Mouse (Mus musculus) forelimb bud, embryonic 11.5 days (tissue): Measurements from ENCODE around the gene Pdilt.
"Not testable (repeated sequence)": the region's sequence is repeated elsewhere in the genome, so short reads cannot be mapped to it uniquely, and the experiment has no call there.

Experiments used
- DNase-seq: peaks from one replicate; pipeline ENCODE4 v3.0.0-alpha.2; 2012; ENCODE audit warnings: low read depth, low spot score

Gene Pdilt

GRCm38 (mm10) chr7:119523389-119523788 is at the start of gene Pdilt:
Gene Pdilt (minus strand): TSS chr7:119523489.
- DNase-seq, result no peak

- DNase-seq, result not testable (repeated sequence)
Measured at GRCm38 (mm10) chr7:119562476-119562875, 39.2 kb upstream of the Pdilt start.

GRCm38 (mm10) chr7:119561441-119561840 is 38.2 kb upstream of the Pdilt start:
- DNase-seq, result no peak

GRCm38 (mm10) chr7:119560452-119560835 is 37.2 kb upstream of the Pdilt start:
- no peak for DNase-seq

GRCm38 (mm10) chr7:119559789-119560451 is 36.6 kb upstream of the Pdilt start:
- no peak for DNase-seq

GRCm38 (mm10) chr7:119554040-119554439 is 30.8 kb upstream of the Pdilt start, which contains the start of gene Acsm2:
Gene Acsm2 (plus strand): TSS chr7:119554340.
- no peak for DNase-seq

GRCm38 (mm10) chr7:119550471-119551222 is 27.4 kb upstream of the Pdilt start:
- DNase-seq, result no peak

GRCm38 (mm10) chr7:119545572-119545971 is 22.3 kb upstream of the Pdilt start:
- DNase-seq, result no peak

GRCm38 (mm10) chr7:119542445-119542844 is 19.2 kb upstream of the Pdilt start:
- DNase-seq, result no peak

- DNase-seq, result no peak
Measured at GRCm38 (mm10) chr7:119534389-119534788, 11.1 kb upstream of the Pdilt start.

- no peak for DNase-seq
Measured at GRCm38 (mm10) chr7:119532924-119533323, 9.6 kb upstream of the Pdilt start.

GRCm38 (mm10) chr7:119528617-119529016 is 5.3 kb upstream of the Pdilt start:
- no peak for DNase-seq

- no peak for DNase-seq
Measured at GRCm38 (mm10) chr7:119527548-119527947, 4.3 kb upstream of the Pdilt start.

- DNase-seq, result no peak
Measured at GRCm38 (mm10) chr7:119527135-119527534, 3.8 kb upstream of the Pdilt start.

- no peak for DNase-seq
Measured at GRCm38 (mm10) chr7:119526486-119526885, 3.2 kb upstream of the Pdilt start.

GRCm38 (mm10) chr7:119525881-119526281 is 2.6 kb upstream of the Pdilt start:
- no peak for DNase-seq

GRCm38 (mm10) chr7:119522385-119522784 is 904 bp downstream of the Pdilt start:
- no peak for DNase-seq

GRCm38 (mm10) chr7:119521816-119522215 is 1.5 kb downstream of the Pdilt start:
- no peak for DNase-seq

- peak; percentile 32 for DNase-seq
Measured at GRCm38 (mm10) chr7:119519654-119520053, 3.6 kb downstream of the Pdilt start.

GRCm38 (mm10) chr7:119519163-119519562 is 4.1 kb downstream of the Pdilt start, which contains the start of gene Acsm5:
Gene Acsm5 (plus strand): TSS chr7:119519463.
- no peak for DNase-seq

GRCm38 (mm10) chr7:119516272-119516558 is 7.1 kb downstream of the Pdilt start:
- DNase-seq, result no peak

GRCm38 (mm10) chr7:119515492-119516271 is 7.6 kb downstream of the Pdilt start:
- DNase-seq, result peak; percentile 12
